Mouse (Mus musculus) neural tube, embryonic 13.5 days (tissue): ENCODE measurements around the gene Tnni3k. TPM values are rescaled to one million over a fixed set of nuclear protein-coding genes. Genes with fewer than 3 reads are reported as not detected.

Experiments
- ATAC-seq: fragments of 200-750 bp; cut with Nextera tagmentation; 2 replicates; pipeline ENCODE4 v1.8.0; 2017; ENCODE audit warnings: low read depth, mild to moderate bottlenecking, moderate TSS enrichment, moderate library complexity
- H3K27ac ChIP-seq: fragments of 300-500 bp; sonication (generic); replicated peaks from 2 replicates; pipeline ENCODE4 v1.5.1; 2015; ENCODE audit warnings: moderate library complexity, mild to moderate bottlenecking, inconsistent platforms
- H3K27me3 ChIP-seq: fragments of 300-500 bp; sonication (generic); 2 replicates; pipeline ENCODE4 v1.6.1; 2015; ENCODE audit warnings: mild to moderate bottlenecking, inconsistent platforms
- H3K36me3 ChIP-seq: fragments of 300-500 bp; sonication (generic); 2 replicates; pipeline ENCODE4 v1.6.1; 2015; ENCODE audit warnings: mild to moderate bottlenecking, inconsistent platforms
- H3K4me1 ChIP-seq: fragments of 300-500 bp; sonication (generic); replicated peaks from 2 replicates; pipeline ENCODE4 v1.6.1; 2015; ENCODE audit warnings: inconsistent platforms
- H3K4me2 ChIP-seq: fragments of 300-500 bp; sonication (generic); 2 replicates; pipeline ENCODE4 v1.6.1; 2015; ENCODE audit warnings: inconsistent platforms, mild to moderate bottlenecking, moderate library complexity
- H3K4me3 ChIP-seq: fragments of 300-500 bp; sonication (generic); 2 replicates; pipeline ENCODE4 v1.5.1; 2015; ENCODE audit warnings: mild to moderate bottlenecking, inconsistent platforms
- H3K9ac ChIP-seq: fragments of 300-500 bp; sonication (generic); 2 replicates; pipeline ENCODE4 v1.6.1; 2015; ENCODE audit warnings: moderate library complexity, mild to moderate bottlenecking, inconsistent platforms
- H3K9me3 ChIP-seq: fragments of 300-500 bp; sonication (generic); 2 replicates; pipeline ENCODE4 v1.6.1; 2016; ENCODE audit warnings: inconsistent platforms
- WGBS: fragments of 180-500 bp; shearing (Covaris S2); methylation state at CpG from one replicate; pipeline ENCODE4 v1.1.7; 2015; 5-methylcytosine and 5-hydroxymethylcytosine counted together
- polyA plus RNA-seq: library from polyadenylated mRNA; unstranded; fragments of >200 nt; fragmentation: Nextera tagmentation; extraction: Ambion mirVana; gene quantifications from 2 replicates; pipeline ENCODE4 v1.2.1, GENCODE M21; 2015

The Tnni3k gene
- polyA plus RNA-seq, 1 experiment from 2014 or later, result not detected

DNA sequence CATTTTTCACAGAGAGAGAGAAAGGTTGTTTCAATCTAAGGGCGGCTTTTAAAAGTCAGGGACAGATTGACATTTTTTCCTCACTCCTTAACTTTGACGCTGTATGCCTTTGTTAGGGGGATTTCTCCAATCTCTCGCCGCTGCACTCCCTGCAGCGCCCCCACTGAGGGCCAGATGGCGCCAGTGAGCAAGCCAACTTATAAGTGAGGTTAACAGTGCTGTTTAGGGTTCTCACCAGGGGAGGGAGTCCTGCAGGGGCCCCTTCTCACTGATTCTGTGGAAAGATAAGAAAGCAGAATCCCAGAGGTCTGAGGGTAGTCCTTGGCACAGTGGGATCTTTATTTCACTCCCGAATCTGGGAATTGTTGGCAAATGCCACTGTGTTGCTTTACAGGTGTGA lies 237.5 kb downstream of the Tnni3k start:
- Histone ChIP-seq H3K27ac (no peak overlapping the region), H3K4me3 (peak overlapping the region; percentile 16; the same call in 1 of the 2 replicates), H3K9ac (0 out of 2 replicates have a peak overlapping the region, but pooled peaks have one; percentile 47), H3K4me1 (peaks cover 19% of the 10 kb centered on the region), H3K36me3 (no peaks in the 10 kb centered on the region), H3K4me2 (peak overlapping the region; percentile 48), H3K9me3 (no peaks in the 10 kb centered on the region), H3K27me3 (no peaks in the 10 kb centered on the region)
- WGBS, result 6% methylated on average over 7 of the region's 7 CpGs
- ATAC-seq, result no peak

DNA sequence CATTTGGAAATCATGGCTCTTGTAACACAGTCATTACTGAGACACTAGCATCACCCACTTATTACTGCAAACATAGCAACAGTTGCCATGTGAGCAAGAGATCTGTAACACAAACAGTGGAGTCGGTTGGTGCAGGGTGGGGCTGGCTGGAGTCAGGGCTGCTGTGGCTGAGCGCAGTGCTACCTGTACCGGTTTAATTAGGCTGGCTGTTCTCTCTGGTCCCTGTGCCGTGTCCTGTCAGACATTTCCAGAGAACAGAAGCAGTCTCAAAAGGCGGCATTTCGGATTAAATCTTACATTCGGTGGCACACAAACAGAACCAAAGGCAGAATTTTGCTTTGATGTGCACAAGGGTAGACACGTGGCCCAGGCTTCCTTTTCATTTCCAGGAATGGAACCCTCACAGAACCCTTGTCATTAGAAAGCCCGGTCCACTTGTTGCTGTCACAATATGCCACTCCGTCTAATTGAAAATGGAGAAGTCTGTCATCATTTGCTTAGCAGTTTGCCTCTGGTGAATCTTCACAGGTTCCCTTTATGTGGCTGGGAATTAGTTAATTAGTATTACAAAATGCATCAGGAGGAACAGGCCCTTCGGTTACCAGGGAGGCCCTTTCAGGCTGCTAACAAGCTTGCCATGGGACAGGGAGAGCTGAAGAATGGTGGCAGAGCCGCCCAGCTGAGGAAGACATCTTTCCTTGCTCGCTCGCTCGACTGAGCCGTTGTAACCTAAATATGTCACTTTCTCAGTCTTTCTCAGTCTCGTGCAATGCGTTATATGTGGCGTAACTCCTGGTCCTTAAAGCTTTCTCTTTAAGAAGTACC lies 238.2 kb downstream of the Tnni3k start:
- WGBS, result 42% methylated on average over 19 of the region's 19 CpGs
- H3K4me1 ChIP-seq, result peaks cover 19% of the 10 kb centered on the region
- peak overlapping the region; percentile 47; the same call in 1 of the 2 replicates for H3K9ac ChIP-seq
- H3K27ac ChIP-seq, result no peak overlapping the region
- H3K4me3 ChIP-seq, result peak overlapping the region; percentile 16; the same call in 1 of the 2 replicates
- no peaks in the 10 kb centered on the region for H3K9me3 ChIP-seq
- no peaks in the 10 kb centered on the region for H3K27me3 ChIP-seq
- peak overlapping the region; percentile 48 for H3K4me2 ChIP-seq
- ATAC-seq, result peak; percentile 77
- H3K36me3 ChIP-seq, result no peaks in the 10 kb centered on the region

- Histone ChIP-seq H3K4me3 (no peak overlapping the region), H3K27me3 (no peaks in the 10 kb centered on the region), H3K9me3 (no peaks in the 10 kb centered on the region), H3K27ac (no peak overlapping the region), H3K36me3 (no peaks in the 10 kb centered on the region), H3K4me2 (no peak overlapping the region), H3K4me1 (peaks cover 19% of the 10 kb centered on the region), H3K9ac (no peak overlapping the region)
- ATAC-seq, result no peak
- 71% methylated on average over 3 of the region's 3 CpGs for WGBS
Observed at GRCm38 (mm10) chr3:154816231-154816630, 239.0 kb downstream of the Tnni3k start.

DNA sequence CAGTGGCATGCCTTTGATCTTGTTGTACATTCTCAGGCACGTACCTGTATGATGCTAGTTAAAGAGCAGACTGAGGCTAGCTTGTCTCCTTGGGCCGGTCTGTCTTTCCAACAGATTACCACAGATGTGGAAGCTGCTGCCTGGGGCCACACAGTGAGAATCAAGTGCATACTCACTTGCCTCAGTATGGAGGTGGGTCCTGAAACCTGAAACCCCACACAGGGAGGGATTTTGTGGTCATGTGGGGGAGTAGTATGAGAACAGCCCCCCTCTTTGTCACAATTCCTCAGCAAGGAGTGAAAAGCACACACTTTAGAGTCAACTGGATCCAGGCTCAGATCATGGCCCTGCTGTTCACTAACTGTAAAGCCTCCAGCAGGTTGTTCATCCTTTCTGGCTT lies 239.6 kb downstream of the Tnni3k start:
- Histone ChIP-seq H3K27me3 (no peaks in the 10 kb centered on the region), H3K9me3 (no peaks in the 10 kb centered on the region), H3K4me3 (no peak overlapping the region), H3K36me3 (no peaks in the 10 kb centered on the region), H3K4me1 (peaks cover 21% of the 10 kb centered on the region), H3K4me2 (no peak overlapping the region), H3K27ac (no peak overlapping the region), H3K9ac (no peak overlapping the region)
- no peak for ATAC-seq
- whole genome bisulfite sequencing, result 30% methylated on average over 2 of the region's 2 CpGs

DNA sequence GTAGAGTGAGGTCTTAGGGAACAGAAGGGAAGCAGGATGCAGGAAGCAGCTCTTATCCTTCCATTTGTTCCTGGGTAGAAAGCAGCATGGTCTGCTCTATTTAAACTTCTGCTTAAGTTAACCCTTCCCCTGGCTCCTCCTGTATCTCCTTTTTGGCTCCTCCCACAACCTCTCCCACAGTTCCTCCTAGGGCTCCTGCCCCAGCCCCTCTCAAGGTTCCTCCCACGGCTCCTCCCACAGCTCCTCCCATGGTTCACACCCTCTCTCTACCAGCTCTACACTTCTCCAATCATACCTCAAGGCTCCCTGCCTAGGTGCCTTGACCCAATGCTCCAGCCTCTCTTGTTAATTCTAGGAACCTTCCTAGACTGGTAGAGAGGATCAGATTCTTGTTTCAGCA lies 242.3 kb downstream of the Tnni3k start:
- H3K27me3 ChIP-seq, result no peaks in the 10 kb centered on the region
- no peak overlapping the region for H3K9ac ChIP-seq
- H3K4me1 ChIP-seq, result peaks cover 26% of the 10 kb centered on the region
- WGBS, result 71% methylated on average over 1 of the region's 1 CpGs
- no peak overlapping the region for H3K4me3 ChIP-seq
- no peak overlapping the region for H3K4me2 ChIP-seq
- no peak overlapping the region for H3K27ac ChIP-seq
- no peak for ATAC-seq
- H3K36me3 ChIP-seq, result no peaks in the 10 kb centered on the region
- no peaks in the 10 kb centered on the region for H3K9me3 ChIP-seq

DNA sequence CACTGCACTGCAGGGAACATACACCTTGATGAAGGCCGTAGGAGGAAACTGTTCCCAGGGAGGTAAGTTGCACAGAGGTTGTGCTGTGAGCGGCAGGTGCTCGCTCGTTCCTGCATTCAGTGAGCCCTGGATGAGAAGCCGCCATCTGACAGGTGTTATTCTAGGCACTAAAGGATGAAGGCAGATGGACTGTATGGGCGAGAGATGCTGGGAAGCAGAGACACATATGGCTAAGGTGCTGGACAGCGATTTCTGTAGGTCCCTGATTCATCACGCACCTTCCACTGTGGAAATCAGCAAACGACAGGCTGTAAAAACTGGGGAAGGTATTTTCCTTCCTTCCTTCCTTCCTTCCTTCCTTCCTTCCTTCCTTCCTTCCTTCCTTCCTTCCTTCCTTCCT lies 243.4 kb downstream of the Tnni3k start:
- Histone ChIP-seq H3K9ac (no peak overlapping the region), H3K4me1 (peaks cover 27% of the 10 kb centered on the region), H3K27ac (no peak overlapping the region), H3K27me3 (no peaks in the 10 kb centered on the region), H3K4me2 (no peak overlapping the region), H3K4me3 (no peak overlapping the region), H3K36me3 (no peaks in the 10 kb centered on the region), H3K9me3 (no peaks in the 10 kb centered on the region)
- ATAC-seq, result no peak
- WGBS, result 76% methylated on average over 9 of the region's 9 CpGs

GRCm38 (mm10) chr3:154811281-154811680 lies 243.9 kb downstream of the Tnni3k start:
- 34% methylated on average over 9 of the region's 9 CpGs for WGBS
- H3K4me2 ChIP-seq, result no peak overlapping the region
- no peaks in the 10 kb centered on the region for H3K36me3 ChIP-seq
- ATAC-seq, result no peak
- peaks cover 27% of the 10 kb centered on the region for H3K4me1 ChIP-seq
- H3K4me3 ChIP-seq, result no peak overlapping the region
- H3K9me3 ChIP-seq, result no peaks in the 10 kb centered on the region
- no peaks in the 10 kb centered on the region for H3K27me3 ChIP-seq
- peak overlapping the region; percentile 9; the same call in 1 of the 2 replicates for H3K9ac ChIP-seq
- H3K27ac ChIP-seq, result 0 out of 2 replicates have a peak overlapping the region, but pooled peaks have one; percentile 13

GRCm38 (mm10) chr3:154810273-154810870 lies 244.8 kb downstream of the Tnni3k start:
- no peak overlapping the region for H3K9ac ChIP-seq
- 62% methylated on average over 7 of the region's 7 CpGs for WGBS
- ATAC-seq, result no peak
- no peak overlapping the region for H3K4me3 ChIP-seq
- no peak overlapping the region for H3K4me2 ChIP-seq
- no peak overlapping the region for H3K27ac ChIP-seq
- no peaks in the 10 kb centered on the region for H3K27me3 ChIP-seq
- no peaks in the 10 kb centered on the region for H3K9me3 ChIP-seq
- no peaks in the 10 kb centered on the region for H3K36me3 ChIP-seq
- H3K4me1 ChIP-seq, result peaks cover 24% of the 10 kb centered on the region

- Histone ChIP-seq H3K4me2 (no peak overlapping the region), H3K27me3 (no peaks in the 10 kb centered on the region; the same call in 1 of the 2 replicates), H3K27ac (peak overlapping the region; percentile 59), H3K9me3 (no peaks in the 10 kb centered on the region), H3K9ac (no peak overlapping the region), H3K4me1 (peaks cover 26% of the 10 kb centered on the region), H3K36me3 (no peaks in the 10 kb centered on the region), H3K4me3 (no peak overlapping the region)
- WGBS, result 17% methylated on average over 7 of the region's 7 CpGs
- peak; percentile 71 for ATAC-seq
Observed at GRCm38 (mm10) chr3:154806626-154807025, 248.6 kb downstream of the Tnni3k start.

GRCm38 (mm10) chr3:154800888-154801429 lies 254.2 kb downstream of the Tnni3k start:
- H3K4me2 ChIP-seq, result peak overlapping the region; percentile 27

DNA sequence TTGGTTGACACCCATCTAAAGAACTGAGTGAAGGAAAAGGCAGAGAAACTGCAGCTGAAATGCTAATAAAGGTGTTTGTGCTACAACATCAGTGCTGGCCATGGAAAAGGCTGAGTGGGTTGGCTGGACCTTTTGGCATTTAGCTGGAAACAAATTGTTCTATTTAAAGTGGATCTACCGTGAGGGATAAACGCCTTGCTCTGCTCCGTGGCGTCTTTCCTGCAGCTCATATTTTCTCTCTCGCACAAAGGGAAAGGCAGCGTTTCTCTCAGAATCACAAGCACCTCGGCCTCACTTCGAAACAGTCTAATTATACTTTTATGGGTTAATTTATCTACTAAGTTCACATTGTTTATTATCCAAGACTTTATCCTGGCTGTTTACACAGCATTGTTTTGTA lies 254.8 kb downstream of the Tnni3k start:
- Histone ChIP-seq H3K36me3 (no peaks in the 10 kb centered on the region), H3K4me3 (no peak overlapping the region), H3K4me2 (peak overlapping the region; percentile 27), H3K9ac (no peak overlapping the region), H3K27me3 (no peaks in the 10 kb centered on the region; the same call in 1 of the 2 replicates), H3K27ac (peak overlapping the region; percentile 70), H3K9me3 (no peaks in the 10 kb centered on the region), H3K4me1 (peaks cover 22% of the 10 kb centered on the region)
- whole genome bisulfite sequencing, result 24% methylated on average over 8 of the region's 8 CpGs
- ATAC-seq, result peak; percentile 17; the same call in 1 of the 2 replicates

More at GRCm38 (mm10) chr3:154800888-154801429, 254.2 kb downstream of the Tnni3k start:
- peaks cover 23% of the 10 kb centered on the region for H3K4me1 ChIP-seq
- 32% methylated on average over 8 of the region's 8 CpGs for WGBS
- H3K27me3 ChIP-seq, result no peaks in the 10 kb centered on the region; the same call in 1 of the 2 replicates
- H3K9me3 ChIP-seq, result no peaks in the 10 kb centered on the region
- H3K9ac ChIP-seq, result no peak overlapping the region
- peak overlapping the region; percentile 70 for H3K27ac ChIP-seq
- peak; percentile 66 for ATAC-seq
- H3K36me3 ChIP-seq, result no peaks in the 10 kb centered on the region
- H3K4me3 ChIP-seq, result no peak overlapping the region

DNA sequence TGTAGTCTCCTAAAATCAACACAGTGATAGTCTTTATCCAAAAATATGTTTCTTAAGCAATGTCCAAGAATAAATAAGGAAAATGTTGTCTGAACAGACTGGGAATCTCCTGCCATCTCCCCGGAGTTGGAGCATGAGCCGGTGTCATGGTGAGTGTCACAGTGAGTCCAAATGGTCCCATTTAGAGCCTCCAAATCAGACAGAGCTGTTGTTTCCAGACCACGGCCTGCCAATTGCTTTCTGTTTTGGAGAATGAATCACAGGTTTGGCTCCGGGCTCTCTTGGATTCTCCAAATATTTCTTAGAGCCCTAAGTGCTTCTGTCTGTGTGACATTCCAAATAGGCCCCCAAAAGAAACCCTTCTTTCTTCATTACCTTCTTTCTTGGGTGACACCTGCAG lies 256.4 kb downstream of the Tnni3k start:
- no peak overlapping the region for H3K4me3 ChIP-seq
- no peaks in the 10 kb centered on the region; the same call in 1 of the 2 replicates for H3K27me3 ChIP-seq
- H3K9me3 ChIP-seq, result no peaks in the 10 kb centered on the region
- WGBS, result 83% methylated on average over 4 of the region's 4 CpGs
- no peaks in the 10 kb centered on the region for H3K36me3 ChIP-seq
- ATAC-seq, result no peak
- no peak overlapping the region for H3K9ac ChIP-seq
- H3K4me2 ChIP-seq, result no peak overlapping the region
- no peak overlapping the region for H3K27ac ChIP-seq
- H3K4me1 ChIP-seq, result peaks cover 22% of the 10 kb centered on the region
